Mouse (Mus musculus) inflammation-experienced regulatory T-cells, adult 6 months (primary cell): Measurements from ENCODE around the gene Trak2. TPM values are rescaled to one million over a fixed set of nuclear protein-coding genes. Genes with fewer than 3 reads are reported as not detected.
"Not testable (repeated sequence)": the region's sequence is repeated elsewhere in the genome, so short reads cannot be mapped to it uniquely, and the experiment has no call there.

Experiments used
- ATAC-seq: one replicate; pipeline ENCODE4 v1.8.0; 2017
- polyA plus RNA-seq, 3 experiments: library from polyadenylated mRNA; unstranded; fragments of 100-300 nt; shearing (Covaris generic); gene quantifications; one replicate each; pipeline ENCODE4 v1.2.1; 2017

Trak2 gene
- polyA plus RNA-seq, 3 experiments from 2014 or later, result 18.2 to 19.0 (median 18.6) TPM

DNA sequence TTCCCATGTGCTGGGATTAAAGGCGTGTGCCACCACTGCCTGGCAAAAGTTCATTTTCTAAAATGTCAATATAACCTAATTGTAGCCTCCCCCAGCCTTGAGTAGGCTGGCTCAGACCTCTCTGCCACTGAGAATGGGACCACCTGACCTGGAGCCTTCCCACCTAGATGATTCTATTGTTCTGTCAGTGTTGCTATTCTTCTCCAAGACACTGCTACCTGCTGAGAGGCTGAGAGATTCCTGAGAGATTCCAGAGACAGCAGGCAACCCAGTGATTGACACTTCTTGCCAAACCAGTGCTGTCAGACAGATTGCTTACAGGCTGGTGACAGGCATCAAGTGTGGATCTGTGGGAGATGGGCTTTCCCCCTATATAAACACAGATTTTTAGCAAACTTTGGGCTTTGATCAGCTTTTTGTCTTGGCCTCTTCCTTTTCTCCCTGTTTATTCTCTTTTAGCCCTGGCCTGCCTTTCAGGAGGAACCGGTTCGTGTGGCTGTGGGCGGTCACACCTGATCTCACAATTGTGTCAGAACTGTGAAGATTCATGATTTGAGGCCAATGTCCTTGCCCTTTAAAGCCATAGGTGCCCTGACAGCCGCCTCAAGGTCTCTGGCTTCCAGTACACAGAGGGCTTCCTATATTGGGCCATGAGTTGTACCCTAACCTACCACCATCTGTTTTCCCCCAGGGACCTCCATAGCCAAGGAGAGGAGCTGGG lies 83.2 kb downstream of the Trak2 start:
- no peak for ATAC-seq

GRCm38 (mm10) chr1:58885646-58886045 lies 87.6 kb downstream of the Trak2 start:
- ATAC-seq, result no peak

- ATAC-seq, result not testable (repeated sequence)
Measured at GRCm38 (mm10) chr1:58883279-58883678, 90.0 kb downstream of the Trak2 start.

- not testable (repeated sequence) for ATAC-seq
Measured at GRCm38 (mm10) chr1:58879291-58879690, 93.9 kb downstream of the Trak2 start.

- ATAC-seq, result not testable (repeated sequence)
Measured at GRCm38 (mm10) chr1:58876500-58876899, 96.7 kb downstream of the Trak2 start.

DNA sequence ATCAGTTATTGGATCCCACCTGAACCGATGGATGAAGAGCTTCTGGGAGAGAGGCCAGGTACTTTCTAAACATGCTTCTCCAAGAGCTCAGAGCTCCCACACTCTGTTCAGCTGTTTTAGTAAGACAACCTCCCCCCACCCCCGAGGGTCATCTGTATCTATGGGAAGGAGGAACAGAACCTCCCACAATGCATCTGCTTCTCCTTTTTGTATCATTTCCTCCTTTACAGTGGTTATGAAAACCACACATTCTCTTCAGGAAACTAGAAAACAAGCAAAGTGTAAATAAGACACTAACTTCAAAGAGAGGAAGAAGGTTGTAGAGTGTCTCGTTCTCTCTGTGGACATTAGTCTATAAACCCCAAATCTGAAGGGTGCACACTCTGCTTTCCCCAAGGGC lies 112.6 kb downstream of the Trak2 start:
- ATAC-seq, result peak; percentile 58

DNA sequence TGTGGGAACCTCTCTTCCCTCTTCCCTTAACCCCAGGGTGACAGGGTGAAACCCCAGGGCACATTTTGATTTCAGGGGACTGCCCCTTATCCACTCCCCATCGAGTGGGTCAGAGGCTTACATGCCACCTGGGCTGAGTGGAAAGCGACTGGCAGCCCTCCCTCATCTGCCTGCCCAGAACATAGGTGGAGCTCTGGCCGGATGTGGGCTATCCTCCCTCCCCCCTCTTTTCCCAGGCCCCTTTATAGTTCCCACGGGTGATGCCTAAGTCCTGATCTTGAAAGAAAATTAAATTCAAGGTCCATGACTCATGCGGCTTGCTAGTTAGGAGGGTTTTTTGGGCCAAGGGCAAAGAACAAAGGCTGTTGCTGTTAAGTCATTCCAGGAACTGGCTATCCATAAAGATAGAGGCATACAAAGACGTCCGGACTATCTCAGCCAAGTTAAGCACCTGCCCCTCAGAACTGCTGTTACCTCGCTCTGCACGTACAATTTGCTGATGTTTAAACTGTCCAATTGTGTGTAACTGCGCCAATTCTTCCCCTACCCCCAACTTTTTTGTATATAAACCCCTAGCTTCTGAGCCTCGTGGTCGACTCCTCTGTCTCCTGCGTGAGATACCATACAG lies 113.4 kb downstream of the Trak2 start:
- peak; percentile 82 for ATAC-seq

GRCm38 (mm10) chr1:58859131-58859530 lies 114.1 kb downstream of the Trak2 start:
- not testable (repeated sequence) for ATAC-seq

- ATAC-seq, result peak; percentile 36
Measured at GRCm38 (mm10) chr1:58856811-58857210, 116.4 kb downstream of the Trak2 start.

Other genes starting within 250 kb of the Trak2 start
- 100 to 1,000 TPM; 161 to 182 (median 167) TPM for gene Casp8, start 178.1 kb downstream of the Trak2 start, polyA plus RNA-seq
- 10 to 100 TPM in 2 of 3 experiments, 1 to 10 TPM in 1; 9.3 to 12.4 (median 12.2) TPM for gene Stradb, start 92 bp upstream of the Trak2 start, polyA plus RNA-seq
- gene C2cd6, start 121.5 kb upstream of the Trak2 start, polyA plus RNA-seq, result not detected
- 10 to 100 TPM; 14.9 to 22.9 (median 15.5) TPM for gene Tmem237, start 147.0 kb upstream of the Trak2 start, polyA plus RNA-seq
- under 1 TPM; 0.20 to 0.44 (median 0.35) TPM for gene Mpp4, start 190.0 kb upstream of the Trak2 start, polyA plus RNA-seq